Mouse (Mus musculus): ENCODE measurements around the gene Adamtsl4.

- no peak for TF ChIP-seq CTCF (conservative IDR thresholded peaks at IDR 0.05; ENCODE audit: insufficient read depth, insufficient read length, low read depth, low read length)
- TF ChIP-seq POLR2A (IDR thresholded peaks at IDR 0.05; ENCODE audit: low read depth, low read length): no peak
These were observed 37.3 kb downstream of the Adamtsl4 start for GRCm38 (mm10) chr3:95650276-95651032.
